Mouse (Mus musculus) limb, embryonic 10.5 days (tissue): Measurements from ENCODE around the gene 1110017D15Rik. TPM values are rescaled to one million over a fixed set of nuclear protein-coding genes. Genes with fewer than 3 reads are reported as not detected.

Experiments
- DNase-seq: peaks from one replicate; pipeline ENCODE4 v3.0.0-alpha.2; 2017; ENCODE audit warnings: low spot score
- H3K27ac ChIP-seq: fragments of 300-500 bp; sonication (generic); 2 replicates; pipeline ENCODE4 v1.5.1; 2016; ENCODE audit warnings: mild to moderate bottlenecking
- H3K27me3 ChIP-seq: fragments of 300-500 bp; sonication (generic); 2 replicates; pipeline ENCODE4 v1.6.1; 2016; ENCODE audit warnings: low read depth, mild to moderate bottlenecking; ENCODE audit not compliant: poor library complexity, severe bottlenecking
- H3K36me3 ChIP-seq: fragments of 300-500 bp; sonication (generic); 2 replicates; pipeline ENCODE4 v1.6.1; 2016; ENCODE audit warnings: mild to moderate bottlenecking, moderate library complexity
- H3K4me1 ChIP-seq: fragments of 300-500 bp; sonication (generic); 2 replicates; pipeline ENCODE4 v1.6.1; 2016
- H3K4me3 ChIP-seq: fragments of 300-500 bp; sonication (generic); 2 replicates; pipeline ENCODE4 v1.5.1; 2016; ENCODE audit warnings: mild to moderate bottlenecking, moderate library complexity
- H3K9me3 ChIP-seq: fragments of 300-500 bp; sonication (generic); replicated peaks from 2 replicates; pipeline ENCODE4 v1.6.1; 2016; ENCODE audit warnings: mild to moderate bottlenecking
- WGBS: fragments of 180-500 bp; shearing (Covaris S2); methylation state at CpG from one replicate; pipeline ENCODE4 v1.1.7; 2016; 5-methylcytosine and 5-hydroxymethylcytosine counted together
- polyA plus RNA-seq: library from polyadenylated mRNA; unstranded; fragments of >200 nt; fragmentation: Nextera tagmentation; extraction: Ambion mirVana; gene quantifications from 2 replicates; pipeline ENCODE4 v1.2.1, GENCODE M21; 2016

1110017D15Rik gene
- polyA plus RNA-seq = 4.3 and 7.3 TPM in 2 replicates

- Histone ChIP-seq H3K4me3 (no peak within 1 kb of the TSS), H3K9me3 (no peaks in the 10 kb centered on the region), H3K27me3 (peaks cover 47% of the 10 kb centered on the region), H3K36me3 (no peaks in the 10 kb centered on the region), H3K4me1 (peaks cover 27% of the 10 kb centered on the region), H3K27ac (0 out of 2 replicates have a peak within 1 kb of the TSS, but pooled peaks have one; percentile 5)
- WGBS = 79% methylated on average over 2 of the region's 2 CpGs
- no peak for DNase-seq
Measured at GRCm38 (mm10) chr4:41517233-41517632, at the start of gene 1110017D15Rik. Gene 1110017D15Rik (minus strand): TSS chr4:41517333.

- H3K4me1 ChIP-seq = peaks cover 23% of the 10 kb centered on the region
- no peaks in the 10 kb centered on the region for H3K36me3 ChIP-seq
- 0 out of 2 replicates have a peak, but pooled peaks cover 1% of the 10 kb centered on the region for H3K9me3 ChIP-seq
- no peak overlapping the region for H3K27ac ChIP-seq
- 6% methylated on average over 3 of the region's 3 CpGs for WGBS
- H3K4me3 ChIP-seq = no peak overlapping the region
- no peak for DNase-seq
- peaks cover 36% of the 10 kb centered on the region for H3K27me3 ChIP-seq
Measured at GRCm38 (mm10) chr4:41566123-41566522, 49.0 kb upstream of the 1110017D15Rik start.

DNA sequence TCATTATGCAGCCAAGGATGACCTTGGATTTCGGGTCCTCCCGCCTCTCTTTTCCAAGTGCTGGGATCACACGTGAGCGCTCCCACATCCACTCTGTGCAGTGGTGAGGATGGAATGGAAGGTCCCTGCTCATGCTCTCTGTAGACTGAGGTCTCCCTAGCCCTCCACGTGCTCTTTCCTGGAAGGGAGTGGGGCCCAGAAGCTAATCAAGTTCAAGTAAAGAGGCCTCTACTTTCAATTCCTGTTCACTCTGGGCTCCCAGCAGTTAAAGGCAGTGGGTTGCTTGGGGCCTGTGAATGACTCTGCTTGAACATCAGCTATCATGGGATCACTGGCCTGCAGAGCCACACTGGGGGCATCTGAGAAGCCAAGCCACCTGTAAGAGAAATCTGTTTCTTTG lies 46.2 kb upstream of the 1110017D15Rik start:
- Histone ChIP-seq H3K27me3 (peaks cover 29% of the 10 kb centered on the region), H3K4me1 (peaks cover 3% of the 10 kb centered on the region), H3K36me3 (no peaks in the 10 kb centered on the region), H3K27ac (no peak overlapping the region), H3K4me3 (no peak overlapping the region), H3K9me3 (0 out of 2 replicates have a peak, but pooled peaks cover 1% of the 10 kb centered on the region)
- DNase-seq = no peak
- WGBS = 90% methylated on average over 5 of the region's 5 CpGs

DNA sequence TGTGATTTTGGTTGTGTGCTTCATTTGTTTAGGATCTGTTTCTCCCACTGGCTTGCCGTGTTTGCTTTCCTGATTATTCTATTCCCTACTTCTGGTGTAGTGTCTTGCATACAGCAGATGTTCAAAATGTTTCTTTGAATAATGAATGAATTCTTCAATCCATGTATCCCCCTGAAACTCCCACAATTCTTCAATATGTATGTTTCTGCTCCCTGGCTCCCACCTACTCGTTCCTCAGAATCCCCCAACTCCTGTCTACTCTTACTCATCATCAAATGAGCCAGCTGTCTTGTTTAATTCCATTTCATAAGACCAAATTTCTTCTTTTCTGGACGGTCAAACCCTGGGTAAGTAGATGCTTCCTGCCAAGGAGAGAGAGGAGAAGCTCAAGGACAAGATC lies 40.0 kb upstream of the 1110017D15Rik start:
- H3K9me3 ChIP-seq = no peaks in the 10 kb centered on the region
- H3K4me3 ChIP-seq = no peak overlapping the region
- H3K4me1 ChIP-seq = peaks cover 38% of the 10 kb centered on the region
- H3K27ac ChIP-seq = no peak overlapping the region
- no peak for DNase-seq
- 81% methylated on average over 3 of the region's 3 CpGs for WGBS
- peaks cover 31% of the 10 kb centered on the region for H3K27me3 ChIP-seq
- no peaks in the 10 kb centered on the region for H3K36me3 ChIP-seq

DNA sequence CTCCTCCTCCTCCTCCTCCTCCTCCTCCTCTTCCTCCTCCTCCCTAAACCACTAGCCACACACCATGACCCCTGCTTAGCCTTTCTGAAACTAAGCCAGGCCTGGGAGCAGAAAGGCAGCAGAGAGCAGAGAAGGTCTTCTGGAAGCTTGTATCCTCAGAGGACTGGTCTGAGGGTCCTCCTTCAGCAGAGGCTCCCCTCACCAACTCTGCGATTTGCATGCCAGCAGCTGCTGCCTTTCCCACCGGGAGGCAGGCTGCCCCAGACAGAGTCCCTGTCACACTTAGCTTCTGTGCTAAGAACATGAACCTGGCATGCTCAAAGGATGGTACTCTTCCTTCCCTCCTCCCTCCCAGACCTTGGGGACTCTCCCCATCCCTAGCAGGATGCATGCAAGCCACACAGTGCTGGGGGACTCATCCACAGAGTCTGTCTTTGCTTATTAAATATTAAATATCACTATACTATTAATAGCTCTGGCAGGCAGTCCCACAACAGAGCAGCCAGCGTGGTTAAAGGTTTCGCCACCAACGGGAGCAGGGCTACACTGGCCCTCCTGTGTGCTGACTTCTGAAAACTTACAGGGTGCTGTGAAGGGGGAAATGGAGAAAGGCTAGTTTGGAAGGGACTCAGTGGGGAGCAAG lies 39.3 kb upstream of the 1110017D15Rik start:
- no peak overlapping the region for H3K27ac ChIP-seq

GRCm38 (mm10) chr4:41554994-41555663 lies 38.0 kb upstream of the 1110017D15Rik start:
- Histone ChIP-seq H3K9me3 (no peaks in the 10 kb centered on the region), H3K4me1 (peaks cover 39% of the 10 kb centered on the region), H3K4me3 (no peak overlapping the region), H3K27ac (peak overlapping the region; percentile 22; the same call in 1 of the 2 replicates), H3K36me3 (no peaks in the 10 kb centered on the region), H3K27me3 (peaks cover 31% of the 10 kb centered on the region)
- WGBS = 73% methylated on average over 14 of the region's 14 CpGs
- DNase-seq = no peak

More for the DNA sequence above, 39.3 kb upstream of the 1110017D15Rik start:
- H3K27me3 ChIP-seq = peaks cover 31% of the 10 kb centered on the region
- no peaks in the 10 kb centered on the region for H3K9me3 ChIP-seq
- no peak for DNase-seq
- H3K4me1 ChIP-seq = peaks cover 39% of the 10 kb centered on the region
- no peak overlapping the region for H3K4me3 ChIP-seq
- no peaks in the 10 kb centered on the region for H3K36me3 ChIP-seq
- 60% methylated on average over 5 of the region's 5 CpGs for WGBS

GRCm38 (mm10) chr4:41553116-41553515 lies 36.0 kb upstream of the 1110017D15Rik start:
- H3K27me3 ChIP-seq = peaks cover 30% of the 10 kb centered on the region
- WGBS = 58% methylated on average over 11 of the region's 11 CpGs

DNA sequence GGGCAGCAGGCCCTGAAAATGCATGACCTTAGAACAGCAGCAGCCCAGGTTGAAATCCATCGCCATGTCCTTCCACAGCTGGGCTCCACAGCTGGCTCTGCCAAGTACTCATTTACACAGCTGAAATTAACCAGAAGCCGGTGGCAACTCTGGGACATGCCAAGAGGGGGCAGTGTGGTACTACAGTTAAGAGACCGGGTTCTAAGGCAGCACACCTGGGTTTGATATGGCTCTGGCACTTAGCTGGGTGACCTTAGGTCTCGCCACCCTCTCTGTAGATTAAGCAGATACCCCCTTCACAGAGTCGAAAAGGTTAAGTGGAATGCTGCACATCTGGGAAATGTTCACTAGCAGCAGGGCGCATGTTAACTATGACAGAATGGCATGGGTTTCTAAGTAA lies 35.4 kb upstream of the 1110017D15Rik start:
- H3K4me1 ChIP-seq = peaks cover 39% of the 10 kb centered on the region
- H3K4me3 ChIP-seq = no peak overlapping the region
- no peaks in the 10 kb centered on the region for H3K9me3 ChIP-seq
- H3K36me3 ChIP-seq = no peaks in the 10 kb centered on the region
- H3K27ac ChIP-seq = no peak overlapping the region
- H3K27me3 ChIP-seq = peaks cover 27% of the 10 kb centered on the region
- WGBS = 14% methylated on average over 6 of the region's 6 CpGs
- DNase-seq = peak; percentile 91

More at GRCm38 (mm10) chr4:41553116-41553515, 36.0 kb upstream of the 1110017D15Rik start:
- Histone ChIP-seq H3K4me1 (peaks cover 39% of the 10 kb centered on the region), H3K36me3 (no peaks in the 10 kb centered on the region), H3K9me3 (no peaks in the 10 kb centered on the region), H3K4me3 (no peak overlapping the region), H3K27ac (peak overlapping the region; percentile 57; the same call in 1 of the 2 replicates)
- DNase-seq = peak; percentile 49

- WGBS = 76% methylated on average over 1 of the region's 1 CpGs
- Histone ChIP-seq H3K4me3 (no peak overlapping the region), H3K9me3 (no peaks in the 10 kb centered on the region), H3K27me3 (peaks cover 3% of the 10 kb centered on the region; the same call in 1 of the 2 replicates), H3K36me3 (no peaks in the 10 kb centered on the region), H3K4me1 (peaks cover under 1% of the 10 kb centered on the region; the same call in 1 of the 2 replicates), H3K27ac (no peak overlapping the region)
- DNase-seq = no peak
Measured at GRCm38 (mm10) chr4:41547086-41547485, 30.0 kb upstream of the 1110017D15Rik start.

- Histone ChIP-seq H3K4me1 (no peaks in the 10 kb centered on the region), H3K36me3 (no peaks in the 10 kb centered on the region), H3K27ac (no peak overlapping the region), H3K9me3 (no peaks in the 10 kb centered on the region), H3K27me3 (peaks cover 3% of the 10 kb centered on the region; the same call in 1 of the 2 replicates), H3K4me3 (no peak overlapping the region)
- WGBS = 18% methylated on average over 8 of the region's 8 CpGs
- peak; percentile 76 for DNase-seq
Measured at GRCm38 (mm10) chr4:41545985-41546384, 28.9 kb upstream of the 1110017D15Rik start.

GRCm38 (mm10) chr4:41542136-41542535 lies 25.0 kb upstream of the 1110017D15Rik start:
- Histone ChIP-seq H3K4me1 (no peaks in the 10 kb centered on the region), H3K4me3 (no peak overlapping the region), H3K27me3 (no peaks in the 10 kb centered on the region), H3K27ac (no peak overlapping the region), H3K9me3 (no peaks in the 10 kb centered on the region), H3K36me3 (no peaks in the 10 kb centered on the region)
- DNase-seq = no peak
- 81% methylated on average over 8 of the region's 8 CpGs for WGBS

- no peak for DNase-seq
- Histone ChIP-seq H3K4me1 (no peaks in the 10 kb centered on the region), H3K9me3 (no peaks in the 10 kb centered on the region), H3K27me3 (no peaks in the 10 kb centered on the region), H3K4me3 (no peak overlapping the region), H3K36me3 (no peaks in the 10 kb centered on the region), H3K27ac (no peak overlapping the region)
- 75% methylated on average over 5 of the region's 5 CpGs for WGBS
Measured at GRCm38 (mm10) chr4:41534866-41535265, 17.7 kb upstream of the 1110017D15Rik start.

GRCm38 (mm10) chr4:41532420-41532819 lies 15.3 kb upstream of the 1110017D15Rik start:
- no peak overlapping the region for H3K4me3 ChIP-seq
- H3K27me3 ChIP-seq = peaks cover 8% of the 10 kb centered on the region; the same call in 1 of the 2 replicates
- H3K36me3 ChIP-seq = no peaks in the 10 kb centered on the region
- WGBS = 23% methylated on average over 6 of the region's 6 CpGs
- H3K9me3 ChIP-seq = no peaks in the 10 kb centered on the region
- no peak overlapping the region for H3K27ac ChIP-seq
- H3K4me1 ChIP-seq = no peaks in the 10 kb centered on the region
- peak; percentile 80 for DNase-seq
